Mouse (Mus musculus): ENCODE measurements around the gene Arl4d. TPM values are rescaled to one million over a fixed set of nuclear protein-coding genes. Genes with fewer than 3 reads are reported as not detected.
"Not testable (repeated sequence)": the region's sequence is repeated elsewhere in the genome, so short reads cannot be mapped to it uniquely, and the experiment has no call there.

Arl4d gene
- polyA plus RNA-seq, 1 experiment = 23.1 TPM

- Histone ChIP-seq H3K27ac (ENCODE audit: insufficient read depth, low read depth, low read length) (no peak overlapping the region), H3K27me3 (replicated peaks; ENCODE audit: control insufficient read depth, insufficient read depth, low read length) (no peaks in the 10 kb centered on the region), H3K4me1 (ENCODE audit: control insufficient read depth, insufficient read depth, low read length) (no peaks in the 10 kb centered on the region), H3K36me3 (ENCODE audit: control insufficient read depth, insufficient read depth, low read length) (no peaks in the 10 kb centered on the region), H3K4me3 (ENCODE audit: insufficient read depth, low read depth, low read length) (no peak overlapping the region)
- no peak for DNase-seq
- WGBS = 30% methylated on average over 5 of the region's 5 CpGs
- TF ChIP-seq CTCF (conservative IDR thresholded peaks at IDR 0.05; ENCODE audit: insufficient read depth, insufficient read length, low read depth, low read length) (no peak), POLR2A (IDR thresholded peaks at IDR 0.05; ENCODE audit: low read depth, low read length) (no peak)
Observed at GRCm38 (mm10) chr11:101642931-101643330, 22.4 kb upstream of the Arl4d start.

- Histone ChIP-seq H3K4me1 (ENCODE audit: control insufficient read depth, insufficient read depth, low read length) (no peaks in the 10 kb centered on the region), H3K4me3 (ENCODE audit: insufficient read depth, low read depth, low read length) (no peak overlapping the region), H3K27ac (ENCODE audit: insufficient read depth, low read depth, low read length) (no peak overlapping the region), H3K27me3 (replicated peaks; ENCODE audit: control insufficient read depth, insufficient read depth, low read length) (no peaks in the 10 kb centered on the region), H3K36me3 (ENCODE audit: control insufficient read depth, insufficient read depth, low read length) (no peaks in the 10 kb centered on the region)
- no peak for TF ChIP-seq POLR2A (IDR thresholded peaks at IDR 0.05; ENCODE audit: low read depth, low read length)
- DNase-seq = no peak
- 51% methylated on average over 3 of the region's 3 CpGs for WGBS
Observed at GRCm38 (mm10) chr11:101644591-101644990, 20.8 kb upstream of the Arl4d start.

- 2% methylated on average over 4 of the region's 4 CpGs for WGBS
- not testable (repeated sequence) for DNase-seq; H3K27me3 ChIP-seq (replicated peaks; ENCODE audit: control insufficient read depth, insufficient read depth, low read length); H3K36me3 ChIP-seq (ENCODE audit: control insufficient read depth, insufficient read depth, low read length); H3K4me3 ChIP-seq (ENCODE audit: insufficient read depth, low read depth, low read length); H3K27ac ChIP-seq (ENCODE audit: insufficient read depth, low read depth, low read length); H3K4me1 ChIP-seq (ENCODE audit: control insufficient read depth, insufficient read depth, low read length)
Observed at GRCm38 (mm10) chr11:101645043-101645410, 20.3 kb upstream of the Arl4d start.

- H3K27me3 ChIP-seq (replicated peaks; ENCODE audit: control insufficient read depth, insufficient read depth, low read length); H3K4me1 ChIP-seq (ENCODE audit: control insufficient read depth, insufficient read depth, low read length); H3K36me3 ChIP-seq (ENCODE audit: control insufficient read depth, insufficient read depth, low read length): not testable (repeated sequence)
- WGBS = under 1% methylated on average over 44 of the region's 56 CpGs
- Histone ChIP-seq H3K4me3 (ENCODE audit: insufficient read depth, low read depth, low read length) (peak overlapping the region; percentile 35), H3K27ac (ENCODE audit: insufficient read depth, low read depth, low read length) (peak overlapping the region; percentile 96)
- DNase-seq = peak; percentile 75
Observed at GRCm38 (mm10) chr11:101645411-101646282, 19.7 kb upstream of the Arl4d start.

- WGBS = 10% methylated on average over 16 of the region's 16 CpGs
- not testable (repeated sequence) for DNase-seq; H3K36me3 ChIP-seq (ENCODE audit: control insufficient read depth, insufficient read depth, low read length); H3K4me1 ChIP-seq (ENCODE audit: control insufficient read depth, insufficient read depth, low read length); H3K27me3 ChIP-seq (replicated peaks; ENCODE audit: control insufficient read depth, insufficient read depth, low read length)
- Histone ChIP-seq H3K27ac (ENCODE audit: insufficient read depth, low read depth, low read length) (peak overlapping the region; percentile 60; the same call in 1 of the 2 replicates), H3K4me3 (ENCODE audit: insufficient read depth, low read depth, low read length) (peak overlapping the region; percentile 35)
Observed at GRCm38 (mm10) chr11:101646283-101646794, 19.0 kb upstream of the Arl4d start.

GRCm38 (mm10) chr11:101647093-101647492 is 18.2 kb upstream of the Arl4d start:
- not testable (repeated sequence) for H3K27ac ChIP-seq (ENCODE audit: insufficient read depth, low read depth, low read length); H3K36me3 ChIP-seq (ENCODE audit: control insufficient read depth, insufficient read depth, low read length); DNase-seq; H3K27me3 ChIP-seq (replicated peaks; ENCODE audit: control insufficient read depth, insufficient read depth, low read length); H3K4me1 ChIP-seq (ENCODE audit: control insufficient read depth, insufficient read depth, low read length); H3K4me3 ChIP-seq (ENCODE audit: insufficient read depth, low read depth, low read length)
- WGBS = 94% methylated on average over 10 of the region's 10 CpGs

GRCm38 (mm10) chr11:101656356-101656755 is 9.0 kb upstream of the Arl4d start:
- Histone ChIP-seq H3K27me3 (replicated peaks; ENCODE audit: control insufficient read depth, insufficient read depth, low read length) (no peaks in the 10 kb centered on the region), H3K36me3 (ENCODE audit: control insufficient read depth, insufficient read depth, low read length) (no peaks in the 10 kb centered on the region), H3K27ac (ENCODE audit: insufficient read depth, low read depth, low read length) (no peak overlapping the region), H3K4me3 (ENCODE audit: insufficient read depth, low read depth, low read length) (no peak overlapping the region), H3K4me1 (ENCODE audit: control insufficient read depth, insufficient read depth, low read length) (peaks cover 3% of the 10 kb centered on the region; the same call in 1 of the 2 replicates)
- no peak for DNase-seq
- WGBS = 76% methylated on average over 4 of the region's 4 CpGs
- no peak for TF ChIP-seq CTCF (conservative IDR thresholded peaks at IDR 0.05; ENCODE audit: insufficient read depth, insufficient read length, low read depth, low read length)
- no peak for TF ChIP-seq POLR2A (IDR thresholded peaks at IDR 0.05; ENCODE audit: low read depth, low read length)

- Histone ChIP-seq H3K4me3 (ENCODE audit: insufficient read depth, low read depth, low read length) (0 out of 2 replicates have a peak overlapping the region, but pooled peaks have one; percentile 3), H3K27me3 (replicated peaks; ENCODE audit: control insufficient read depth, insufficient read depth, low read length) (no peaks in the 10 kb centered on the region), H3K36me3 (ENCODE audit: control insufficient read depth, insufficient read depth, low read length) (no peaks in the 10 kb centered on the region), H3K27ac (ENCODE audit: insufficient read depth, low read depth, low read length) (peak overlapping the region; percentile 99), H3K4me1 (ENCODE audit: control insufficient read depth, insufficient read depth, low read length) (peaks cover 3% of the 10 kb centered on the region; the same call in 1 of the 2 replicates)
- 16% methylated on average over 3 of the region's 3 CpGs for WGBS
- TF ChIP-seq CTCF (conservative IDR thresholded peaks at IDR 0.05; ENCODE audit: insufficient read depth, insufficient read length, low read depth, low read length) = no peak
- no peak for TF ChIP-seq POLR2A (IDR thresholded peaks at IDR 0.05; ENCODE audit: low read depth, low read length)
- no peak for DNase-seq
Observed at GRCm38 (mm10) chr11:101657528-101657885, 7.8 kb upstream of the Arl4d start.
